Mouse (Mus musculus) right cerebral cortex, postnatal 4 days (tissue): Measurements from ENCODE around the gene Cipc.

Experiments used
- DNase-seq: peaks from one replicate; pipeline ENCODE4 v3.0.0-alpha.2; 2022

Gene Cipc

DNA sequence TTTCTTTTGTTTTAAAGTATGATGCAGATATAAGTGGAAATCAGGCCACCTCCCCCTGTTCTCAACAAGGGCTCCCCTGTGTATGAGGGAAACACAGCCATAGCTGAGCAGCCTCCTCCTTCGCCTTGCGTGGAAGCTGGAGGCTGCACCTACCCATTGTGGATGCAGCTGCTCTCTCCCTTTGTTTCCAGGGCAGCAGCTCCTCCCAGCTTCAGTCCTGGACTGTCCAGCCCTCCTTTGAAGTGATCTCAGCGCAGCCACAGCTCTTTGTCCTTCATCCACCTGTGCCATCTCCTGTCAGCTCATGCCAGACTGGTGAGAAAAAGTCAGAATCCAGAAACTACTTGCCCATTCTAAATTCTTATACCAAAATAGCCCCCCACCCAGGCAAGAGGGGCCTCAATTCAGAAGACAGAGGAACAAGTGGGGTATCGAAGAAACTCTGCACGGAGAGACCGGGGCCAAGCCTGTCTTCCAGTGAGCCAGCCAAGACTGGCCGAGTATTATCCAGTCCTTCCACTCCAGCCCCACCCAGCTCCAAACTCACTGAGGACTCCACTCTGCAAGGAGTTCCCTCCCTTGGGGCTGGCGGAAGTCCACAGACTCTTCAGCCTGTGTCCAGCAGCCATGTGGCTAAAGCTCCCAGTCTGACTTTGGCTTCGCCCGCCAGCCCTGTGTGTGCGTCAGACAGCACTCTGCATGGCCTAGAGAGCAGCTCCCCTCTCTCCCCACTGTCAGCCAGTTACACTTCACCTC, 14.9 kb downstream of the Cipc start:
- no peak for DNase-seq

DNA sequence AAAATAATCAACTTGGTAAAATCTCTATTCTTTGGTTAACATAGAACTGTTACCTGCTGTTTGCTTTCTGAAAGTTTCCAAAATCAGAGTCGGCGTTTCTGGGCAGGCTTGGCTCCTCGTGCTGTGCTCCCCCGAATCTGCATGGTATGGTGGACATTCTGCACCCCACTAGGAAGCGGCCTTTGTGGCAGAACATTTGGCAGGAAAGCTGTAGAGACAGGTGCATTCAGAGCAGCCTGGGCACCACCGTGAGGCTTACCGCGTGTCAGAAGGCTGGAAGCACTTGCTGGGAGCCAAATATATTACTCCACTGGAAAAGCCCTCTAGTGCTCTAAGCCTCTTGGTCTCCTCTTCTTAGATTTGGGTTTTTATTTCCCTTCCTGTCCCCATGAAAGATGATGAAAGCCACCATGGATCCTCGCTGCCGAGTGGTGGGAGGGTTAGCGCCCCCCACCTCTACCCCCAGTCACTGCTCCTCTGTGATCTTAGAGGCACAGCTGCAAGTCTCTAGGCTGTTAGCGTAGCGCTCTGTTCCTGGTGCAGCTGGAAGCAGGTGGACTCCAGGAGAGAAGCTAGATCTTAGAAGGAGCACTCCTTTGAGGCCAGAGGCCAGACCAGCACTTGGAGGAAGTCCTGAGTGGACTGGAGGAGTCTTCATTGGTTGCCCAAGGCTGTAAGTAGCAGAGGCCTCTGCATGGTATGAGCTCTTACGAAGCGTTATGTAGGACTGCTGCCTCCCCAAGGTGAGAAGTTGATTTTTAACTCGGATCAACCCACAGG, 17.6 kb downstream of the Cipc start:
- DNase-seq = no peak

DNA sequence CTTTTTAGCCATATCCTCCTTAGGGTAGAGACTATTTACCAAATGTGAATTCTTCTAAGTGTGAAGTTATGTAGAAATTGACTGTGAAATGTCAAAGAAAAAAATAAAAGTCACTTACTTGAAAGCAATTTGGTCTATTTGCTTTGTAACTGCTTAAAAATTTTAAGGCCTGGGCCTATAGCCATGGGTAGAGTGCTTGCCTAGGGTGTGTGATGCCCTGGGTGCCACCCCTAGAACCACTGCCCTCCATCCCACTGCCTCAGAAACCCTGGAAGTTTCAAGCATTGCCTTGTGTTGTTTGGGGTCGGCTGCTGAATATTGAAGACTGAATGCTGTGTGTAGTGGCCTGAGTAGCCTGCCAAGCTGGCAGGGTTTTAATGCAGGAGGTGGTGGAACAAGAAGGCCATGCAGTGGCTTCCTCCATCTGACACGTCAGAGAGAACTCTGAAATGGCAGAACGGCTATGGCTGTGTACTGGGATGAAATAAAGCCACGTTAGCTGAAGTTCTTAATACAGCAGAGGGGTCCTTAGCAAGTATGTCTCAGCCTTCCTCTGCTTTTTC, 18.5 kb downstream of the Cipc start:
- DNase-seq = no peak

DNA sequence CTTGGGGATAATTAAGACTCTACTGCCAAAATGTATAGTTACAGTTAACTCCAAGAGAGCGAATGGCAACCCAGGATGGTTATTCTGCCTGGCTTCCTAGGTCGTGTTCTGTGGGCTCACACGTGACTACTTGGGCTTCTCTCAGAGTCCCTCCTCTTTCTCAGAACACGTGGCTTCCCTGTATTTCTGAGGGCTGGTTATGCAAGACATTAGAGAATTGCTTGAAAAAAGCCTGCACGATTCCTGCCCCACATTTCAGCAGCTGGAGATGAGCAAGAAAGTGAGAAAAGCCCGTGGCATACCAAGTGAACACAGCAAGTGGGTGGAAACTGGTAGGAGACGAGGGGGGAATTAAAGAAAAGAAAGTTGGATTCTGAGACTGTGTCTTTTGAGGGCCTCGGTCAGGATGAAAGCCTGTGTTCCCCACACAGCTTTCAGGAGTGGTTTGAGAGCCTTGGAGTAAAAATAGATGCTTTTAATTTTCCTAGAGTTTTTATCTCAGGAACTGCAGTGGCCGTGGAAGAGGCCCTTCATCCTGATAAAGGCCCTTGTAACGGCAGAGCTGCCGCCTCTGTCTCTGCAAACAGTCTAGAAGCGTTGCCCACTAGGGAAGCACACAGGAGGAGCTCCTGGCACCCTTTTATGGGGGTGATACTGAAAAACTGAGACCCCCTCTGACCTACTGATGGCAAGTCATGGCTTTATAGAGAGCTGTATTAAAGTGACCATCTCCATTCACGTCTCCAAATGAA, 21.8 kb downstream of the Cipc start:
- DNase-seq = no peak

DNA sequence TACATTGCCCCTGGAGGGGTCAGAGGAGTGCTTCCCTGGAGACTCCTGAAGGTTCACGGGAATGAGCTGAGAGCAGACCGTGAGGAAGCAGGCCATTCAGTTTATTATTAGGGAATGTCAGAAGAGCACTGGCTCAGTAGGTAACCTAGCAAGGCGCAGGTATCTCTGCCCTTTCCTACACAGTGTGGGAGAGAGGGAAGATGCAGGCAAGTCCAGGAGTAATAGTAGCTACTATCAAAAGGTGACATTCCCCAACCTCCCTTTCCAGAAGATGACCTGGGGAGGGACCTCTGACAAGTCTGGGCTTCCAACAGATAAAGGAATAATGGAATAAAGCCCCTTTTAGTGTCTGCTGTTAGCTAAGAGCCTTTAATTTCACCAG, 22.4 kb downstream of the Cipc start:
- no peak for DNase-seq

DNA sequence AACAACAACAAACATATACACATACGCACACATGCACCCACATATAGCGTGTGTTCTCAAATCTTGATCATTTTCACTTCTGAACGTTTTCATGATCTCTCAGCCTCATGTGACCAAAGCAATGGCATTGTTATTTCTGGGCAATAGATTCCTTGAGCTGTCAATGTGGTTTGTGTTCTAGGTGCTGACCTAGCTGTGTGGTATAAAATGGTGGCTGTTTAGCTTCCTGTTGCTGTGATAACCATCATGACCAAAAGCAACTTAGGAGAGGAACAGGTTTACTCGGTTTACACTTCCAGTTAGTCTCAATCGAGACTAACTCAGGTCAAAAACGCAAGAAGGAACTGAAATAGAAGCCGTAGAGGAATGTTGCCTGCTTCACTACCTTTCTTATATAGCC, 24.2 kb downstream of the Cipc start:
- DNase-seq = no peak

DNA sequence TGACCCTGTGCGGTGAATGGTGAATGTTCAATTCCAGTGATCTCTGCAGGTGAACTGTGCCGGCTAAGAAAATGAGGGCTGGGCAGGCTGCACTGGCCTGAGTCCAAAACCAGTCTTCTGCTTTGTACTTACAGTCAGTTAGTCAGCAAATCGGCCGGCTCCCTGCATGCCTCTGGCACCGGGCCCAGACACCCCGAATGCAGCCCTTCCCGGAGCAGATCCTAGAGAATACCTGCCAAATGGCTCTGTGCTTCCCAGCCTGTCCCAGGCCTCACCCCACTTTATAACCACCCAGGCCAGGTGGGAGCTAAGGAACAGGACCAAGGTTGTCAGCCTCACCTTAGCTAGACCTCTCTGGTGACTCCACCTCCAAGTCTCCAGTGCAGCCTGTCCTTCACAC, 26.4 kb downstream of the Cipc start:
- DNase-seq = peak; percentile 68

DNA sequence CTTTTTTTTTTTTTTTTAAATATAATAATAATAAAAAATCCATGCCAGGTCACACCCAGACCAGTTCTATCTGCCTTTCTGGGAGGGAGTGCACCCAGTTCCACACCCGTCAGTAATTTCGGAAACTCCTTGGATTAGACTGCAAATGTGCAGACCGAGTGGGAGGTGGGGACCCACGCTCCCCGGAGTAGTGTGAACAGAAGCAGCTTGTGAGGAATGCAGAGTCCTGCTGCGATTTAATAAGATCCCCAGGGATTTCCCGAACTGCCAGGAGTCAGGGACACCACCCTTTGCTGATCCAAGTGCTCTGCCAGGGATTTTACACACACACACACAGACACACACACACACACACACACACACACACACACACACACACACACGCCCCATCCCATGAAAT, 26.9 kb downstream of the Cipc start:
- no peak for DNase-seq

DNA sequence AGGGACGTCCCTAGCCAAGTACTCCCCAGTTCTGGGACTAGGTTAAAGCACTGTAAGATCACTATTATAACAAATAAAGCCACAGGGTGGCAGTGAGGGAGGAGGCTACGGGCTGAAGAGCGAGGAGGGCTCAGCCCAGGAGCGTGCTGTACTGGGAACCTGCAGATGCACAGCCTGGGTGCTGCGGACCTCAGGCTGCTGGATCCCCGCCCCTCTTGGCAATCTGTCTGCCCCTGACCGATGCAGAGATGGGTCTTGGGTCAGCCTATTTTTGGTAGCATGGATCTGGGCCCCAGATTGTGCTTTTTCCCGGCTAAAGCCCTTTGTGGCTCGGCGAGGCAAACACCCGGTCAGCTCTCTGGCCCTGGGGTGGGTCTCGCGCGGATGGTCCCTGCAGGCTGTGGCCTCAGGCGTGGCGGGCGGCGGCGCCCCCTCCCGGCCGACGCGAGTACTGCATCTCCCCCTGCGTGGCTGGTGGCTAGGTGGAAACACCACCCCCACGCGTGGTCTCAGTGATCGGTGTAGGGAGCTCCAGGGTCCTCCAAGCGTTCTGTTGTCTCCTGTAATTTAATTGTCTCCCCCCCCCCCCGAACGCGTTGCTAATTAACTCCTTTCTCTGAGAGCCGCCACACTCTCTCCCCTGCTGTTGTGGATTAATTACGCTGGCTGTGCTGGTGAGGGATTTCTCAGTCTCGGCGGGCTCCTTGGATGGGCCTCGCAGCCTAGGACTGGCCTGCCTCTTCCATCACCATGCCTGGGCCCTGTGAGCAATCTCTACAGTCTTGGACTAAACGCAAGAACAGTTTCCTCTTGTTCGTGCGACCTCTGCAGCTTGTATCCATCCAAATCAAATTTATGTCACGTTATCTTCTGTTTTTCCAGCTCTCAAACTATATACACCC, 27.8 kb downstream of the Cipc start:
- DNase-seq = peak; percentile 80

DNA sequence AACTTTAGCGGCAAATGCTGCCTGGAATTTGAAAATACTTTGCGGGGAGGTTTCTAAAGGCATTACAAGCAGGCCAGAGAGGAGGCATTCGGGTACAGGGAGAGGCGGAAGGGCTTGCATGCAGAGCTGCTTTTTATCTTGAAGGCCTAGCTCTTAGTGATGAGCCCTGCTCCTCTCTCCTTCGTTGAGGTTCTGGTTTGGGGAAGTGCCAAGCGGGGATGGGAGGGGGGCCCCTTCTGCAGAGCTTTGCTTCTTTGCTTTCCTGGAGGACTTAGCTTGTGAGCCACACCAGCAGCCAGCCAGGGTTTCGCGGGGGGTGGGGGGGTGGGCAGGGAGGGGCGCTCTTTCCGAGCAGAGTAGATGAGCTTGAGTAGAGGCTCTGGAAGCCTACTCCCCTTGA, 28.9 kb downstream of the Cipc start:
- no peak for DNase-seq

DNA sequence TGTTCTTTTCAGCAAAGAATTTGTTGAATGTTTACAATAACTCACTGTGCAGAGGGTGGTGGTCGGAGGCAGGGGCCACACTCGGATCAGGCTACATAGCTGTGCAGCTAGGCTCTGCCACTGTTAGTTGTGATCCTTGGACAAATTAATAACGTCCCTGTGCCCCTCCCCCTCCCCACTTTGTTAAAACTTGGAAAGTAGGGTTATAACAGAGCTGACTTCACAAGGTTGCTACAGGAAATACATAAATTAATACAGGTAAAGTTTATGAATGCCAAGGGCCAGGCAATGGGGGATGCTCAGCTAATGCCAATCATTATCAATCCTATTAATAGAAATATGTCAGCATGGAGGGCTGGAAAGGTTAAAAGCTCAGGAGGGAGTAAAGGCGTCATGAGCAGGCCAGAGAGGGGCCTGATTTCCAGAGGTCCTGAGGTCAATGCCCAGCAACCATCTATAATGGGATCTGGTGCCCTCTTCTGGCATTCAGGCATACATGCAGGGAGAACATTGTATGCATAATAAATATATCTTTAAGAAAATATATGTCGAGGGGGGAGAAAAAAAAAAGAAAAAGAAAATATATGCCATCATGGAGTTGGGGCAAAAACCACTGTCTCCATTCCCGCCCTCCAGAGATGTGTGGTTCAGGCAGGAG, 29.8 kb downstream of the Cipc start:
- DNase-seq = no peak

DNA sequence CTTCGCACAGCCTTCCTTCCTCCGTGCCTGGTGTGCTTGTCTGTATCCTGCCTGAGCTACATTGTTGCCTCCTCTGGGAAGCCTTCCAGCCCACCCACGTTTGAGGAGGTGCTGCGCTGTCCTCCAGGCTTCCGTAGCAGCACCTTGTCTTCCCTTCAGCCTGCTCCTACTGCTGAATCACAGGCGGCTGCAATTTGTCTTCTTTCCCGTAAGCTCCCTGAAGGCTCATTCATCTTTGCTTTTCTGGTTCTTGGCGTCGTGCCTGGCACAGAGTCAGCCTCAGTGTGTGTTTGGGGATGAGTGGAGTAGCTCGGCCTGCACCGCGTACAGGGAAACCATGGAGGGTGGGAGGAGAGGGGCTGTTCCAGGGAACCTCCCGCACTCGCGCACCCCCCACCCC, 31.0 kb downstream of the Cipc start:
- DNase-seq = peak; percentile 38

DNA sequence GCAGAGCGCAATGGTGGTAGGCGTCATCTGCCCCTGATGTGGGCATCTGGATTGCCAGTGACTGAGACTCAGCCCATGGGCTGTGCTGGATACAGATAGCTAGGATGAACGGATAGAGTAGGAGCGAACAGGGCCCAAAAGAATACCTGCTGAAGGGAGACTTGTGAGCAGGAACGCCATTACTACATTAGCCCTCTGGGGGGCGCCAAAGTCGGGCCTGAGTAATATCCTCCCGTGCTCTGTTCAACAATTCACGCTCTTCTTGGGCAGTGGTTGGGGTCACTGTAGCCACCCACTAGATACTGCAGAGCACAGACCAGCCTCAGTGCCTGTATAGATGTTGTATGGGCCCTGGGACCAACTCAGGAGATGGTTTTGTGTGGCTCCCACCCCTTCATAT, 34.3 kb downstream of the Cipc start:
- no peak for DNase-seq

DNA sequence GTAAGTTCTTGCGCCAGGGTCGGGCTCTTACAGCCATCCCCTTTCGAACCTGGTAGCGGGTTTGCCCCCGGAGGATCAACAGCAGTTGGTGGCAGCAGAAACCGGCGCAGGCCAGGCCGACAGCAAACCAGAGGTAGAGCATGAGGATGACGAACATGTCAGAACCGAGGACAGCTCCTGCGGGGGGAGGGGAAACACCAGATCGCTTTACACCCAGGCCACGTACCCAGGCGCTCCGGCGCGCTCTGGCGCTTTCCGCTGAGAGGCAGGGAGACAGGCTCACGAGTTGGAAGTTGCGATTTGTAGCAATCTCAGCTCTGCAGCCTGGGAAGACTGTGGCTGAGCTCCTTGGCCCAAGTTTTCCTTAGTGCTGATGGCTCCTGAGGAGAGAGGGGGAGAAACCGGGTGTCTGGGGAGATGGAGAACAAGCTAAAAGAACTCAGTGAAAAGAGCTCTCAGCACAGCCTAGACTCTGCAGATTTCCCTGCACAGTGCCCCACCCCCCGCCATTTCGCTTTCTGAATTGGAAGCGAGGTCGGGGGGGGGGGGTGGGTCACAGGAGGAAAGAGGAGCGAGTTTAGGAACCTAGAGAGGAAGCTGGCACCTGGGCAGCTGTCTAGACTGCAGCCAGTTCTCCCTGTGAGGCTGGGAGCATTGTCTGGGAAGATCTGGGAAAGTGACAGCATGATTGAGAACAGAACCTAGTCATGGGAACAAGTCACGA, 36.8 kb downstream of the Cipc start:
- DNase-seq = peak; percentile 73

DNA sequence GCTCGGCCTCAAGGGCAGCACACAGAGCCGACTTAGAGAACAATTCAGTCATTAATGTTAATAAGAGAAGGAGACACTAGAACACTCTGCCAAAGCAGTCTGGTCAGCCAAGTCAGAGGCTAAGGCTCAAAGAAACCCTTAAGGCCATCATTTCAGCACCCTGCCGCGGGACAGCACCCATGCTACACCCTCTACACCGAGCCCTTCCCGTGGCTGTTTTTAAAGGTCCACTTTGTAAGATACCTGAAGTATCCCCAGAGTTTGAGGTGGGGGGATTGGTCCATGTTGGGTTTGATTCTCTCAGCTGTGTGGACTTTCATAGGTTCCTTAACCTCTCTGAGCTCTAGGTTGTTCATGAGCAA, 37.3 kb downstream of the Cipc start:
- DNase-seq = peak; percentile 36

DNA sequence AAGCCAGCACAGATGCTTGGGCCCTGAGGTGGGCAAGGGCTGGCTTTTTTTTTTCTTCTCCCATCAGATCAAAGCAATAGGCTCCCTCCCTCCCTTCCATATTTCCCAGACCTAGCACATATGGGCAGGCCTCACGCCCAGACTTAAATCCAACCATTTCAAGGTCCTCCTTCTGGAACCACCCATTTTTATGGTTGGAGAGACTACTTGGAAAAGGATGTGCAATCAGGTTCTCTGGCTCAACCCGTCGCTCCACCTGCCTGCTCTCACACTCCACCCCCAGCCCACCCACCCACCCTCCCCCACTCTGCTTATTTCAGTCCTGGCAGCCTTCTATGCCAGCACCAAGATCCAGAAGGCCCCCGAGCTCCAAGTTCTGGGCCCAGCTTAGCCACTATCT, 39.7 kb downstream of the Cipc start:
- DNase-seq = no peak

DNA sequence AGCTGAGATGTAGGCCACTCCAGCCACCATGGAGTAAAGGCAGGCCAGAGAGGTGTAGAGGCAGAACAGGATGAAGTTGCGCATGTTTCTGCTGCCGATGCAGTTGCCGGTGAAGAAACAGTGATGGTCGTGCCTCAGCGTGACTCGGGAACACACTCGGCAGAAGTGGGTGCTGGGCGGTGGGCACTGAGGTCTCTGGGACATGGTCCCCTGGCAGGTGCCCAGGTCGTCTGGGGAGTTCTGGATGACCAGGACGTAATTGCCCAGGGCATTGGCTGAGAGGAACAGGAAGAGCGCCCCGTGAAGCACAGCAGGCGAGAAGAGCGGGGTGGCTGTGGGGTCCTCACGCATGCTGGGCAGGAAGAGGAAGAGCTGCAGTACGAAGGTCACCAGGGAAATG, 41.4 kb downstream of the Cipc start:
- no peak for DNase-seq

DNA sequence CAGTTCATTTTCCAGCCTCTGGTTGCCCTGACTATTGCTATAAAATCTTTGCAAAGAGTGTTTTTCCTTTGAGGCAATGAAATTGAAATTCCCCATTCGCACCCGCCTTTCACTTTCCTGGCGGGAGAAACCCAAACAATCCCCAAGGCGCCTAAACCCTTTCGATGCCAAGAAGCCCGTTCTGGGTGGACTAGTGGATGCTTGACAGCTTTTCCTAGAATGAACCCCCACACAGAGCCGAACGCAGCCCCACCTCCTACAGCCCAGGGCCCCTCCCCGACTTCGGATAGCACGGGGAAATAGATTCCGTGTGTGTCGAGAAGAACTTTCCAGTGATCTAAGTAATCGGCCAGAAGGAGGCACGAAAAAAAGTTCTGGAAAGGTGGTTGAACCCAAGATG, 42.5 kb downstream of the Cipc start:
- peak; percentile 40 for DNase-seq

DNA sequence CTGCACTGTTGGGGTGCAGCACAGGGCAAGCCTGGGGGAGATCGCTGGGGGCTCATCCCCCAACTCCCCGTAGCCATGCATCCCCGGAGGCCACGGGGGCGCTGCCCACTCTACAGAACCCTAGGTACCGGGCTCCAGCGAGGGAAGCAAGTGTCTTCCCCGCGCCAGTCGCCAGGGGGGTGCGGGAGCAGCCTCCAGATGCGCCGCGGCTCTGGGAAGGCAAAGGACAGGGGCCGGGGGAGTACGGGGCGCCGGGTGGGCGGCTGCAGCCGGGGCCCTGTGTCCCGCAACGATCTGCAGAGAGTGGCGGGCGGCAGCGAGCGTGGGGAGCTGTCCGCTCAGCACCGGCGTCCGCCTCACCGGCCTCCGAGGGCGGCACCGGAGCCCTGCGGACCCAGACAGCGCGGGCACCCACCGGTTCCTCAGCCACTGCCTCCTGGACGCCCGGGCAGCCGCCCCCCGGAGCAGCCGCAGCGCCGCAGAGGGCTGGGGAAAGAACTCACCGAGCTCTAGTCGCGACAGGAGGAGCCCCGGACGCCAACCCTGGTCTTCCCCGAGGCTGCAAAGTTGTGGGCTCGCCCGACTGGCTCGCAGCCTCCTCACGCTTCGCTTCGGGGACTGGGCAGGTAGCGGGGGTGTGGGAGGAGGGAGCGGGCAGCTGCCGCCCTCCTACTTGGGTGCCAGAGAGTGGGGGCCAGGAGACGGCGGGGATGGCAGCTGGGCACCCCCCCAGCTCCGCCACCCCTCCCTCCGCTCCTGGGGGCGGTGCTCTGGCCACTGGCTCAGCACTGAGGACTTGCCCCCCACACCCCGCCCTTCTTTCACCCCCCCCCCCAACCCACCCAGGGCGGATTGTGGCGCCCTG, 43.3 kb downstream of the Cipc start, which contains the start of gene Zdhhc22:
Zdhhc22 (minus strand) TSS at position 541 of the 865 bp plus-strand sequence.
- peak; percentile 69 for DNase-seq

DNA sequence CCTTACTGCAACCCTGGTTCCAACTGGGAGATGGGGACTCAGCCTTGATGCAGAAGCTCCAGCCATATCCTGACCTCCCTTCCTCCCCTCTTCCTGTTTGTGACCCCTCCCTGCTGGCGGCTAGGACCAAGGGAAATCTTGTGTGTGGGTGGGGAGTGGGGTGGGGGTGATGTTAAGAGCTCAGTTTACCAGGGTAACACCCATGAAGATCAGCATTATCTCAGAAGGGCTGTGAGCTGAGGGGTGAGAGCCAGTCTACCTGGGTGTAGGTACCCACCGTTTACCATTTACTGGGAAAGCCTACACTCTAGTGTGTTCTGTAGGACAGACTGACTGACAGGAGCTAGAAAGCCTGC, 43.9 kb downstream of the Cipc start:
- DNase-seq = no peak
